Mouse (Mus musculus) thymus, adult 18-20 months (tissue): ENCODE results near the gene Itgb1.

ENCODE experiments used
- DNase-seq, 2 experiments: peaks; one replicate each; pipeline ENCODE4 v3.0.0; 2022; ENCODE audit warnings: mixed read lengths in 2 of 2

Gene Itgb1

GRCm38 (mm10) chr8:128684609-128685506 is 596 bp upstream of the Itgb1 start:
- no peak for DNase-seq

- no peak for DNase-seq
Measured at GRCm38 (mm10) chr8:128686429-128686990, 1.1 kb downstream of the Itgb1 start.

- DNase-seq, result no peak
Measured at GRCm38 (mm10) chr8:128688679-128689078, 3.2 kb downstream of the Itgb1 start.

GRCm38 (mm10) chr8:128690056-128690455 is 4.6 kb downstream of the Itgb1 start:
- DNase-seq, result no peak

- DNase-seq, result no peak
Measured at GRCm38 (mm10) chr8:128696701-128697397, 11.4 kb downstream of the Itgb1 start.

GRCm38 (mm10) chr8:128697945-128698344 is 12.5 kb downstream of the Itgb1 start:
- no peak for DNase-seq

- no peak for DNase-seq
Measured at GRCm38 (mm10) chr8:128704376-128704775, 18.9 kb downstream of the Itgb1 start.

GRCm38 (mm10) chr8:128704836-128705235 is 19.4 kb downstream of the Itgb1 start:
- DNase-seq, result no peak

GRCm38 (mm10) chr8:128709261-128709660 is 23.8 kb downstream of the Itgb1 start:
- peak; percentile 49 to 60 for DNase-seq

- DNase-seq, result no peak
Measured at GRCm38 (mm10) chr8:128716184-128716583, 30.7 kb downstream of the Itgb1 start.

GRCm38 (mm10) chr8:128724819-128725218 is 39.4 kb downstream of the Itgb1 start:
- DNase-seq, result no peak

GRCm38 (mm10) chr8:128727213-128727612 is 41.8 kb downstream of the Itgb1 start:
- no peak for DNase-seq

- no peak for DNase-seq
Measured at GRCm38 (mm10) chr8:128732254-128732653, 46.8 kb downstream of the Itgb1 start.

GRCm38 (mm10) chr8:128734118-128734517 is 48.7 kb downstream of the Itgb1 start:
- DNase-seq, result no peak

- DNase-seq, result no peak
Measured at GRCm38 (mm10) chr8:128735692-128736091, 50.2 kb downstream of the Itgb1 start.
